Mouse (Mus musculus) lung, postnatal 0 days (tissue): ENCODE results near the gene Olfr1258.

Experiments used
- CTCF ChIP-seq: IDR thresholded peaks from 2 replicates; pipeline ENCODE4 v1.5.1; 2016; ENCODE audit warnings: antibody characterized with exemption, mild to moderate bottlenecking
- EP300 ChIP-seq: IDR thresholded peaks from 2 replicates; pipeline ENCODE4 v1.6.1; 2016; ENCODE audit warnings: antibody characterized with exemption, mild to moderate bottlenecking, control low read depth

DNA sequence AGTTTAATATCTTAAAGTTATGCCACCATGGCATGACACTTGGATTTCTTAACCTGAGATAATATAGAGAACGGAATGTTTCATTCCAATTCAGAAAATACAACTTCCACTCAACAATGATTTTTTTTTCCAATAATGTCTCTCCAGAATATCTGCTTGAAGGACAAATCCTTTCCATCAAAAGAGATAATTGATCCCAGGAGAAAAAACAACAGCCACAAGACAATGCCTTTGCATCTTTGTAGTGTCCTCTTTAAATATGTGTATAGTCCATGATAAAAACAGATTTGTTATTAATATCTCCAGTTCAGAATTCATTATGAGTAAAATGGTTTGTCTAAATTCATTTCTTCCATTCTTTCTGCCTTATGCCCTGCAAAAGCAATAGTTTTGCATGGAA is 49.0 kb upstream of the Olfr1258 start, which contains the start of gene Olfr1257:
- TF ChIP-seq CTCF (no peak), EP300 (no peak)
